Mouse (Mus musculus) R1 (cell line): ENCODE measurements around the gene Prss37.

Source experiments
- DNase-seq: peaks from one replicate; pipeline ENCODE4 v3.0.0-alpha.2; 2018; ENCODE audit warnings: low read depth, low spot score

Prss37 gene

DNA sequence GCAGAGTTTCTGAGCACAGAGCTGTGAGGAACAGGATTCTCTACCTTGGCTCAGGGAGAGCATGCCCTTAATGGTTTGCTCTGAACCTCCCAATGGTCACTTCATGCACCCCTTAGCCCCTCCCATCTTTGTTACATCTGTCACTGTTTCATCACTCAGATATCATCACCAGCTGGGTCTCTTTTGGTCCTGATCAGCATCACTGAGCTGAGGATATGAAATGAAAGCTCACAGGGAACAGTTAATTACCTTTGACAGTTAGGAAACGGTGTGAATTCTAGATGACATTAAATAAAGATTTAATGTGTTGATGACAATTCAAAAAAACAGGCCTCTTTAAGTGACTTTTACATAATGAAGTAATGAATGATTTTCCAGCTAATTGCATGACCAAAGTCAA is at the start of gene Prss37:
Gene Prss37, minus strand, starts transcription at position 101 of the 400 bp plus-strand sequence.
- no peak for DNase-seq

DNA sequence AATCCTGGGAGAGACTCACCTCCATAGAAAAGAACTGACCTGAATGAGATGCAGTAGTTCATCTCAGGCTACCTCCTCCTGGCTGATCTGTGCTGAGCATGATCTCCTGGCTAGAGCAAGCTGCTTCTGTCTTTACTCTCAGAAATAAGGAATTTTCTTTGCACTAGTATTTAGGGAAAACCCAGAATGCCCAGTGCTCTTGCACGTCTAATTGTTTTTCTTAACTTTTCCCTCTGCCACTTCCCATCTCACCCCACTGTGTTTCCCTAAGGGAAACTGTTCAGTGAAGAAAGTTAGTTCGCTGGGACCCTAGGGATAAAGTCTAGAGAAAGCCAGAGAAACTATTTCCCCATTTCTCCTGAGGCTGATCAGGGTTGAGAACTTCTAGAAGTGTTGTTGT is 35.6 kb upstream of the Prss37 start, which contains the start of gene Olfr461:
Gene Olfr461, minus strand, starts transcription at position 101 of the 400 bp plus-strand sequence.
- no peak for DNase-seq

DNA sequence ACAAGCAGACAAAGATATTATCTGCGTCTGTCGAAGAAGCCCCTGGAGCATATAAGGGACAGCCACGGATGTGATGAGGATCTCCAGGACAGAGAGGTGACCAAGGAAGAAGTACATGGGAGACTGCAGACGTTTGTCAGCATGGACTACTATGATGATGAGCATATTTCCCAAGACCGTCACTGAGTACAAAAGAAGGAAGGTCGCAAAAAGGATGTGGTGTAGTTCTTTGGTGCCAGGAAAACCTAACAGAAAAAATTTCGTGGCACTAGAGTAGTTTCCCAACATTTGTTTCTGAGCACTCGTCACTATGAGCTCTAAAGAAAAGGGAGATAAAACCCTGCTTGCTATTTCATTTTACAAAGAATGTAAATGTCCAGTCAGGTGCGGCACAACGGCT is 25.4 kb upstream of the Prss37 start:
- DNase-seq = no peak

DNA sequence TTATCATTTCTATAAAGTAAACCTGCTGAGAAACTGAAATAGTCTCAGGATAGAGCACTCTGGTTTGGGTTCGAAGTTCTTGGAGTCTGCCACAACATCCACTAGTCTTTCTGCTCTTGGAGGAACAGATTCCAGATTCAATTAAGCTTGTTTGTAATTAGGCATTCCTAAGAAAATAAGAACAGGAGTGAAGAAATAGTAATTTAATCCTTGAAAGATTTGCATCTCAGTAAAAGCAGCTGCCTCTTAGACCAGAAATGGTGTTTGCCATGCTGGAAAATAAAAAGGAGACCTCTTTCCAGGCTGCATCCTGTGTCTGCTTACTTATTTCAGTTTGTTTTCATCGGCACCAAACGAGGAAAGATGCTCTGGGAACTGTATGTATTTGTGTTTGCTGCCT is 26.1 kb downstream of the Prss37 start, which contains the start of gene Tas2r108:
Gene Tas2r108, plus strand, starts transcription at position 301 of the 400 bp plus-strand sequence.
- no peak for DNase-seq

DNA sequence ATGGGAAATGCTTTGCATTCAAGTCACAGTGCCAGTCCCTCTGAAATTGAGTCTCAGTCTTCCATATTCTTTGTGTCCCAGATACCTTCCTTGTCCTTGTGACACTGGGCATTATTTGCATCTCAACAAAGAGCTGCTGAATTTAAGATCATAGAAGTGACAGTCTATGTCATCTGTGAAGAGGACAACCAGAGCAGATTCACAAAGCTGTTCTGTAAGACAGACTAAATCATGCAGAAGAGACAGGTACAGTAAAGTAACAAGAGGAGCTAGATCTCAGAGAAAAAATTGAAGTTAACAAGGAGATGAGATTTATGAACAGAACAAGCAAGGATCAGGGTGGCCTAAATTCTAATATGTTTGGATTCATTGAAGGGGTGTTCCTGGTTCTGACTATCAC is 28.4 kb downstream of the Prss37 start, which contains the start of gene Tas2r137:
Gene Tas2r137, plus strand, starts transcription at position 301 of the 400 bp plus-strand sequence.
- DNase-seq = no peak

DNA sequence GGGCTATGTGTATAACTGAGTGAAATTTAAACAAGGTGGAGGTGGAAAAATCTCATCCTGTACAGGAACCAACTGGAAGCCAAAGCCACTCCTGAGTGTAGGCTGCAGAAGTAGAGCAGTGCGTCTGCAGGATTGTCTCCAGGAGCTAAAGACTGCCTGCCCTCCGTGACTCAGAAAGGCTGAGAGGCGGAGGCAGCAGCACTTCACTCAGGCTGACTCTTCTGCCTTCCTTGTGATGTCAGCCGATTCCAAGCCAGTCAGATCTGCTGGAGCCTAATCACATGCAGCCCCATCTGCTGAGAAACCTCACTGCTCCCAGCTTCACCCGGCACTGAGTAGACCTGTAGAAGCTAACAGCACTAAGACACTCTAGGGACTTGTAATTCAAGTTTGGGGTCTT is 37.0 kb downstream of the Prss37 start:
- DNase-seq = no peak

DNA sequence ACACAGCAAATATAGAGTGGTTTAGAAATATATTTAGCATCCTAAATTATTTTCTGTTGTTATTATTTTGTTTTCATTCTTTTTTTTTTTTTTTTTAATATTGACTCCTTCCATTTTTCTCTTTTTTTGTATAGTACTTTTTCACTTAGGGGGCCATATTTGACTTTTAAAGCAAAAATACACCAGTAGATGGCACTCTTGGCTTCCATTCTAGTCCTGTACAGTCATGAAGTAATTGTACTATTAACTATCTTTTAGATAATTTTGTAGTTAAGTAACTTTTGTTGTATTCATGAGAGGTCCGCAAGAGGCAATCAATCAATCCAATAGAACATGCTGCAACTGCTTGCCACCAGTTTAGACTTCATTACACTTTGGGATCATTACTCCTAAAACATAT is 39.6 kb downstream of the Prss37 start:
- peak; percentile 19 for DNase-seq

DNA sequence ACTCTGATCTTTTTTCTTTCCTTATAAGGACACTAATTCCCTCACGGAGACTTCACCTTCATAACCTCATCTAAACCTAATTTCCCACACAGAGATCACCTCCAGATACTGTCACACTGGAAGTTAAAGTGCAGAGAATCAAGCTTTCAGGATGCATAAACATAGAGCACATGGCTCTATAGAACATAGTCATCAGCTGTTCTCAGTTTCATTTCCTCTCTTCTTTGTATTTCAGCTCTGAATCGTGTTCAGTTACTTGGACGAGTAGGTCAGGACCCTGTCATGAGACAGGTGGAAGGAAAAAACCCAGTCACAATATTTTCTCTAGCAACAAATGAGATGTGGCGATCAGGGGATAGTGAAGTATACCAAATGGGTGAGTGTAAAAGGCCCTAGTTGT is 43.2 kb downstream of the Prss37 start:
- no peak for DNase-seq

DNA sequence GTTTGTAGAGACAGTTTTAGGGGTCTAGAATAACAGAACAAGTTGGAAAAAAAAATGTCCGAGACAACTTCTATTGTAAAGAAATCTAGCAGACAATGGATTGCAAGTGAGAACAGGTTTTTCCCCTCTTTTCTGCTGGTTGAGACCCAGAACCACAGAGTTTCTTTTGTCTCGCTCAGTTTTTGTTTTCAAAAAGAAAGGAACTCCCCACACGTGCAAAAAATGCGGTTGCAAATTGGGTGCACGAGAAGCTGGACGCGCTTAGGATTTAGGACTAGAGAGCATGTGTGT is 47.6 kb downstream of the Prss37 start:
- no peak for DNase-seq

DNA sequence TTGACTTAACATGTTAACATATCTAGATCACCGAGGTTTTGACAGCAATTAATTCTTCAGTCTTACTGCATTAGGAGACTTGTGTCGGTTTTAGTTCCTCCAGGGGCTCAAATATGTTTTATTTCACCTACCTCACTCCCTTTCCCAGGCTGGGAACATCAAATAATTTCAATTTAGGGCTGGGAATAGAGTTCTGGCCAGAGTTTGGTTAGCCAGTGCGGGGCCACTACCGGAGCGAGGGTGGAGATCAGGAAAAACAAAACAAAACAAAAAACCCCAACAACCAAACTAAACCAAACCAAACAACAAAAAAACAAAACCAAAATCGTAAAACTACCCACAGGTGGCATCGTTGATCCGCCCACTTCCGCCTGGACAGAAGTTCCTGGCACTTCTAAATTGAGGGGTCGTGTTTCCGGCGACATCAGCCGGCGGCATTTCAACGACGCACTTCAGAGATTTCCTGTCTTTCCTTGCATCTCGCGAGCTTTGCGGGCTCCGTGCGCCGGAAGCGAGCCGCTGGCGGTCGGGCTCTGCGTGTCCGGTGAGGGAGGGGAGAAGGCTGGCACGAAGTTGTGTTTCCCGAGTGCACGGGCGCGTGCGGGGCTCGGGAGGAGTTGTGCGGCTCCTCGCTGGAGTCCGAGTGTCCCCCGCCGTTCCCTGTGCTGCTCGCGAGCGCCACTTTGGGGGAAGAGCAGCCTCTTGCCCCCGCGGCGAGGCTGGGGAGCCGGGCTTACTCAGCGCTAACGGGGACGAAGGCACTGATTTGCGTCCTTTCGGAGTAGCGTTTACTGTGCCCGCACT is 48.2 kb downstream of the Prss37 start, which contains the start of gene Ssbp1:
Gene Ssbp1, plus strand, starts transcription at position 437 of the 804 bp plus-strand sequence.
- peak; percentile 96 for DNase-seq

DNA sequence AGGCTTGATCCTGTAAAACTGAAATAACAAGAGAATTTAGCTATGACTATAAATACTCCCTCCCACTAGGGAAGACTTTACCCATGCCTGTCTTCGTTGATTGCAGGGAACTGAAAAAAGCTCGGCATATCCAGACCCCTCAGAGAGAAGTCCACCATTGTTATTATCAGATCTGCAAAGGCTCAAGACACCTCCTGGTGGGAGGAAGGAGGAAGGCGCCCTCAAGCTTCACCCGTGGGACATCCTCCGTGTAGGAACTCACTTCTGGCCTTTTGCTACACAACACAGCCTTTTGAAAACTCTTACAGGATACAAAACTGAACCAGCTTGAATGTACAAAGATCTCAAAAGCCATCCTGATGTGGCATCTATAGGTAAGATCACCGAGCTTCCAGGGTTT is 53.6 kb downstream of the Prss37 start:
- DNase-seq = peak; percentile 14
